In the genomic region with DNA sequence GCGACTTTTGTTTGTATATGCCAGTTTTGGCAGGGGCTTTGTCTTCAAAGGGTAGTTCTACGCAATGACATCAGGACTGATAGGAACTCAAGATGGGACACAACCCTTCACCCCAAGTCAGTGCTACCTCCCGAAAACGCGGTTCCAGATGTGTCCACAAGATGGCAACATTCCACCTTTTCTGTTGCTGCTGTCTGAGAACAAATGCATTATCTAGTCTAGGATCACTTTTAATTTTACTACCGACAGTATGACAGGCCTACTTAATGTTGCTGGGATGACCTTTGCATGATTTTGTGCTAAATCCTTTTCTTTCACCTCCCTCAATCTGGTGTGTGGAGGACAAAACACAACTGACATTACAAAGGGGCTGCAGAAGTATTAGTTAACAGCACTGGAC, we compare ENCODE assay signal across 8 mouse cellular contexts.
DNase-seq lines count a peak whose midpoint lies in the region; ATAC-seq and TF ChIP-seq lines count a peak whose summit lies in the region.

No protein-coding gene starts in this region.

- no peak overlapping the region for H3K27ac ChIP-seq in lung, postnatal 0 days (ENCODE audit: low read length)
- H3K27ac ChIP-seq in embryonic facial prominence, embryonic 14.5 days (replicated peaks; ENCODE audit: low read depth, low read length) = no peak overlapping the region
- H3K27ac ChIP-seq in liver, embryonic 14.5 days = no peak overlapping the region

- peak; percentile 11 for DNase-seq in lung, postnatal 0 days (ENCODE audit: low spot score)
- DNase-seq in lung, postnatal 25 days (ENCODE audit: low spot score) = no peak
- peak; percentile 49 to 58 for DNase-seq in adrenal gland, postnatal 36 days
- peak; percentile 35 for DNase-seq in embryonic facial prominence, embryonic 14.5 days (ENCODE audit: low spot score)
- DNase-seq in kidney, postnatal 10 days = peak; percentile 66
- DNase-seq in liver, embryonic 14.5 days (ENCODE audit: low read depth in 3 of 3, low spot score in 3 of 3) = no peak
- peak; percentile 68 for DNase-seq in right cerebral cortex, postnatal 14 days
- DNase-seq in thymus, postnatal 10 days (ENCODE audit: low spot score in 2 of 2) = no peak

- no peaks in the 10 kb centered on the region for H3K36me3 ChIP-seq in lung, postnatal 0 days (ENCODE audit: insufficient read depth, low read length)
- no peaks in the 10 kb centered on the region for H3K36me3 ChIP-seq in embryonic facial prominence, embryonic 14.5 days (ENCODE audit: control insufficient read depth, insufficient read depth, low read length)
- no peaks in the 10 kb centered on the region for H3K36me3 ChIP-seq in liver, embryonic 14.5 days (replicated peaks; ENCODE audit: control insufficient read depth, insufficient read depth, low read depth)

- H3K27me3 ChIP-seq in lung, postnatal 0 days (replicated peaks; ENCODE audit: insufficient read depth, low read length) = no peaks in the 10 kb centered on the region
- H3K27me3 ChIP-seq in embryonic facial prominence, embryonic 14.5 days (replicated peaks; ENCODE audit: control insufficient read depth, insufficient read depth, low read length) = no peaks in the 10 kb centered on the region
- H3K27me3 ChIP-seq in liver, embryonic 14.5 days (ENCODE audit: control insufficient read depth, insufficient read depth, low read length) = no peaks in the 10 kb centered on the region

- no peak overlapping the region for H3K4me3 ChIP-seq in lung, postnatal 0 days (ENCODE audit: low read depth, low read length)
- no peak overlapping the region for H3K4me3 ChIP-seq in embryonic facial prominence, embryonic 14.5 days (ENCODE audit: low read depth, low read length)
- no peak overlapping the region for H3K4me3 ChIP-seq in liver, embryonic 14.5 days (ENCODE audit: insufficient read depth in 1 of 2, low read depth in 2 of 2, low read length in 2 of 2)

- H3K4me1 ChIP-seq in lung, postnatal 0 days (ENCODE audit: insufficient read depth, low read depth, low read length) = no peaks in the 10 kb centered on the region
- no peaks in the 10 kb centered on the region for H3K4me1 ChIP-seq in embryonic facial prominence, embryonic 14.5 days (ENCODE audit: control insufficient read depth, insufficient read depth, low read length)
- no peaks in the 10 kb centered on the region for H3K4me1 ChIP-seq in liver, embryonic 14.5 days (replicated peaks; ENCODE audit: control insufficient read depth in 2 of 2, insufficient read depth in 2 of 2, low read length in 1 of 2)

- TF ChIP-seq CTCF in lung, postnatal 0 days (IDR thresholded peaks at IDR 0.05) = peak; percentile 65
- peak; percentile 57 for TF ChIP-seq CTCF in liver, embryonic 14.5 days (IDR thresholded peaks at IDR 0.05; ENCODE audit: low read depth)

- no peak overlapping the region for H3K4me2 ChIP-seq in lung, postnatal 0 days (replicated peaks; ENCODE audit: low read depth, low read length)
- H3K4me2 ChIP-seq in embryonic facial prominence, embryonic 14.5 days (ENCODE audit: low read depth, low read length) = no peak overlapping the region
- no peak overlapping the region for H3K4me2 ChIP-seq in liver, embryonic 14.5 days (ENCODE audit: low read depth)

- no peak overlapping the region for H3K9ac ChIP-seq in lung, postnatal 0 days (replicated peaks; ENCODE audit: low read depth)
- H3K9ac ChIP-seq in embryonic facial prominence, embryonic 14.5 days (ENCODE audit: low read depth, low read length) = no peak overlapping the region
- no peak overlapping the region for H3K9ac ChIP-seq in liver, embryonic 14.5 days (replicated peaks)

- no peaks in the 10 kb centered on the region for H3K9me3 ChIP-seq in lung, postnatal 0 days (ENCODE audit: low read length)
- H3K9me3 ChIP-seq in embryonic facial prominence, embryonic 14.5 days (ENCODE audit: control insufficient read depth, low read length) = no peaks in the 10 kb centered on the region
- H3K9me3 ChIP-seq in liver, embryonic 14.5 days (ENCODE audit: control insufficient read depth, low read length) = no peaks in the 10 kb centered on the region

- no peak for ATAC-seq in lung, postnatal 0 days
- no peak for ATAC-seq in embryonic facial prominence, embryonic 14.5 days (ENCODE audit: low read depth)
- ATAC-seq in liver, embryonic 14.5 days (ENCODE audit: insufficient read depth) = no peak

- 11% methylated on average over 6 of the region's 6 CpGs for WGBS in lung, postnatal 0 days
- 8% methylated on average over 6 of the region's 6 CpGs for WGBS in embryonic facial prominence, embryonic 14.5 days
- WGBS in liver, embryonic 14.5 days (ENCODE audit: insufficient replicate concordance) = 8% methylated on average over 6 of the region's 6 CpGs

- no peak for TF ChIP-seq EP300 in lung, postnatal 0 days (IDR thresholded peaks at IDR 0.05)
- TF ChIP-seq EP300 in liver, embryonic 14.5 days (IDR thresholded peaks at IDR 0.05; ENCODE audit: low read depth) = no peak

Comparison
In these comparisons a context has a peak if more than half of its experiments do, and no peak if none do; other contexts are left out.
1. DNase-seq: peak in lung, postnatal 0 days (single experiment), adrenal gland, postnatal 36 days (2 of 2), embryonic facial prominence, embryonic 14.5 days (single experiment), kidney, postnatal 10 days (single experiment) and right cerebral cortex, postnatal 14 days (single experiment); none in lung, postnatal 25 days (single experiment), liver, embryonic 14.5 days (0 of 3) and thymus, postnatal 10 days (0 of 2).